Mouse (Mus musculus): ENCODE measurements around the gene Rere.

DNA sequence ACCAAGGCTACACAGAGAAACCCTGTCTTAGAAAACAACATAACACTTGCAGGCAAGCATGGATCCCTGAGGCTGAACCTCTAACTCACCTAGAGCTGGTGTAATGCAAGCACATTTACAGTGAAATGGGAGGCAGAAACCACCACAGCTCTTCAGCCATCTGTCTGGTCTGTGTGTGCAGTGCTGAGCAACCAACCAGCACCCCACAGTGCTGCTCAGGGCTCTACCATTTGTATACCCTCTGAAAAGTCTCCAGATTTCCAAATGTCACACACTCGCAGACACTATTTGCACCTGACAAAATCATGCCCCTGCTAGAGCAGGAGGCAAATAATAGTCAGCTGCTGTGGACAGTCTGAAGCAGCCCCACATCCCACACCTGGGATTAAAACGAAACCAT lies 31.2 kb downstream of the Rere start:
- TF ChIP-seq CTCF (IDR thresholded peaks at IDR 0.05; ENCODE audit: low read depth) (no peak), EP300 (IDR thresholded peaks at IDR 0.05; ENCODE audit: low read depth) (no peak)

Measured in liver, embryonic 14.5 days (tissue).